Mouse (Mus musculus) heart, embryonic 14.5 days (tissue): ENCODE data around the gene Fgfr2. TPM values are rescaled to one million over a fixed set of nuclear protein-coding genes. Genes with fewer than 3 reads are reported as not detected.

ENCODE experiments used
- ATAC-seq: fragments of 200-750 bp; cut with Nextera tagmentation; 2 replicates; pipeline ENCODE4 v1.8.0; 2017; ENCODE audit warnings: low read depth, moderate TSS enrichment; ENCODE audit not compliant: insufficient number of reproducible peaks, insufficient read depth, low FRiP score
- H3K27ac ChIP-seq, 2 experiments: fragments of 200-500 bp in 1 of 2; fragments of 300-500 bp in 1 of 2; sonication (generic) in 1 of 2; replicated peaks in 1 of 2; 2 replicates each; pipeline ENCODE4 v1.5.1; 2012 to 2014; ENCODE audit warnings: low read depth in 2 of 2, low read length in 2 of 2, control low read depth in 1 of 2, mild to moderate bottlenecking in 1 of 2, mixed read lengths in 1 of 2; ENCODE audit not compliant: control insufficient read depth in 1 of 2, insufficient read depth in 1 of 2
- H3K27me3 ChIP-seq: fragments of 300-500 bp; sonication (generic); 2 replicates; pipeline ENCODE4 v1.6.1; 2014; ENCODE audit warnings: mild to moderate bottlenecking, low read length, control low read depth; ENCODE audit not compliant: control insufficient read depth, insufficient read depth
- H3K36me3 ChIP-seq: fragments of 300-500 bp; sonication (generic); 2 replicates; pipeline ENCODE4 v1.6.1; 2014; ENCODE audit warnings: mild to moderate bottlenecking, control low read depth, low read length, mixed read lengths; ENCODE audit not compliant: control insufficient read depth, insufficient read depth
- H3K4me1 ChIP-seq, 2 experiments: fragments of 200-500 bp in 1 of 2; fragments of 300-500 bp in 1 of 2; sonication (generic) in 1 of 2; 2 replicates each; pipeline ENCODE4 v1.6.1; 2012 to 2014; ENCODE audit warnings: low read length in 2 of 2, control low read depth in 1 of 2, mixed read lengths in 1 of 2; ENCODE audit not compliant: control insufficient read depth in 2 of 2, insufficient read depth in 2 of 2
- H3K4me2 ChIP-seq: fragments of 300-500 bp; sonication (generic); 2 replicates; pipeline ENCODE4 v1.6.1; 2014; ENCODE audit warnings: mild to moderate bottlenecking, low read length
- H3K4me3 ChIP-seq, 2 experiments: fragments of 200-500 bp in 1 of 2; fragments of 300-500 bp in 1 of 2; sonication (generic) in 1 of 2; 2 replicates each; pipeline ENCODE4 v1.5.1; 2012 to 2014; ENCODE audit warnings: low read length in 2 of 2, mild to moderate bottlenecking in 2 of 2, control low read depth in 1 of 2, low read depth in 1 of 2, moderate library complexity in 1 of 2; ENCODE audit not compliant: control insufficient read depth in 1 of 2, insufficient read depth in 1 of 2
- H3K9ac ChIP-seq: fragments of 300-500 bp; sonication (generic); 2 replicates; pipeline ENCODE4 v1.6.1; 2014; ENCODE audit warnings: mild to moderate bottlenecking, low read length
- H3K9me3 ChIP-seq: fragments of 300-500 bp; sonication (generic); 2 replicates; pipeline ENCODE4 v1.6.1; 2016; ENCODE audit warnings: low read length, control low read depth; ENCODE audit not compliant: control insufficient read depth
- WGBS: fragments of 180-500 bp; shearing (Covaris S2); extraction: QIAGEN DNeasy Blood & Tissue Kit; methylation state at CpG from one replicate; pipeline ENCODE4 v1.1.7; 2014; 5-methylcytosine and 5-hydroxymethylcytosine counted together
- polyA plus RNA-seq: library from polyadenylated mRNA; unstranded; fragments of >200 nt; fragmentation: Nextera tagmentation; extraction: Ambion mirVana; gene quantifications from 2 replicates; pipeline ENCODE4 v1.2.1, GENCODE M21; 2014

Gene Fgfr2
- polyA plus RNA-seq, 1 experiment from 2014 or later, result 22.4 TPM

GRCm38 (mm10) chr7:132487361-132487760, 635.8 kb downstream of the Fgfr2 start:
- Histone ChIP-seq H3K4me1 (no peaks in the 10 kb centered on the region), H3K9ac (no peak overlapping the region), H3K36me3 (no peaks in the 10 kb centered on the region), H3K9me3 (no peaks in the 10 kb centered on the region), H3K27ac (no peak overlapping the region), H3K4me3 (no peak overlapping the region), H3K4me2 (no peak overlapping the region), H3K27me3 (no peaks in the 10 kb centered on the region)
- no peak; the same call in 1 of the 2 replicates for ATAC-seq
- 51% methylated on average over 6 of the region's 6 CpGs for WGBS

- no peaks in the 10 kb centered on the region for H3K9me3 ChIP-seq
- WGBS, result 78% methylated on average over 8 of the region's 9 CpGs
- no peak overlapping the region for H3K9ac ChIP-seq
- no peaks in the 10 kb centered on the region for H3K27me3 ChIP-seq
- no peak overlapping the region for H3K27ac ChIP-seq
- no peaks in the 10 kb centered on the region for H3K4me1 ChIP-seq
- H3K4me3 ChIP-seq, result no peak overlapping the region
- H3K36me3 ChIP-seq, result no peaks in the 10 kb centered on the region
- H3K4me2 ChIP-seq, result no peak overlapping the region
- no peak for ATAC-seq
Observed at GRCm38 (mm10) chr7:132486403-132487178, 636.6 kb downstream of the Fgfr2 start.

GRCm38 (mm10) chr7:132484424-132484823, 638.7 kb downstream of the Fgfr2 start:
- WGBS, result 69% methylated on average over 5 of the region's 5 CpGs
- Histone ChIP-seq H3K4me2 (no peak overlapping the region), H3K9me3 (no peaks in the 10 kb centered on the region), H3K27ac (no peak overlapping the region), H3K36me3 (no peaks in the 10 kb centered on the region), H3K4me1 (peaks cover 0 to 2% of the 10 kb centered on the region in 2 experiments; a peak in 1 of 4 replicates), H3K27me3 (no peaks in the 10 kb centered on the region), H3K4me3 (no peak overlapping the region), H3K9ac (no peak overlapping the region)
- no peak for ATAC-seq

- no peaks in the 10 kb centered on the region for H3K9me3 ChIP-seq
- H3K4me1 ChIP-seq, result peaks cover 0 to 2% of the 10 kb centered on the region in 2 experiments; a peak in 1 of 4 replicates
- H3K27ac ChIP-seq, result no peak overlapping the region
- no peak overlapping the region for H3K9ac ChIP-seq
- 57% methylated on average over 4 of the region's 4 CpGs for WGBS
- H3K4me2 ChIP-seq, result no peak overlapping the region
- no peaks in the 10 kb centered on the region for H3K36me3 ChIP-seq
- no peak for ATAC-seq
- H3K4me3 ChIP-seq, result no peak overlapping the region
- no peaks in the 10 kb centered on the region; the same call in 1 of the 2 replicates for H3K27me3 ChIP-seq
Observed at GRCm38 (mm10) chr7:132480696-132481306, 642.3 kb downstream of the Fgfr2 start.

- 65% methylated on average over 9 of the region's 9 CpGs for WGBS
- H3K4me1 ChIP-seq, result peaks cover 0 to 2% of the 10 kb centered on the region in 2 experiments; a peak in 1 of 4 replicates
- no peak for ATAC-seq
- H3K27me3 ChIP-seq, result no peaks in the 10 kb centered on the region; the same call in 1 of the 2 replicates
- no peak overlapping the region for H3K9ac ChIP-seq
- no peaks in the 10 kb centered on the region for H3K9me3 ChIP-seq
- no peaks in the 10 kb centered on the region for H3K36me3 ChIP-seq
- no peak overlapping the region for H3K4me2 ChIP-seq
- no peak overlapping the region for H3K4me3 ChIP-seq
- no peak overlapping the region for H3K27ac ChIP-seq
Observed at GRCm38 (mm10) chr7:132478295-132478809, 644.8 kb downstream of the Fgfr2 start.

GRCm38 (mm10) chr7:132477753-132478152, 645.4 kb downstream of the Fgfr2 start:
- ATAC-seq, result no peak
- Histone ChIP-seq H3K9ac (no peak overlapping the region), H3K27ac (no peak overlapping the region), H3K36me3 (no peaks in the 10 kb centered on the region), H3K4me3 (no peak overlapping the region), H3K27me3 (no peaks in the 10 kb centered on the region; the same call in 1 of the 2 replicates), H3K4me2 (no peak overlapping the region), H3K9me3 (no peaks in the 10 kb centered on the region), H3K4me1 (peaks cover 0 to 2% of the 10 kb centered on the region in 2 experiments; a peak in 1 of 4 replicates)
- 49% methylated on average over 3 of the region's 3 CpGs for WGBS

- H3K9ac ChIP-seq, result no peak overlapping the region
Observed at GRCm38 (mm10) chr7:132476491-132476890, 646.7 kb downstream of the Fgfr2 start.

More at GRCm38 (mm10) chr7:132476491-132476890, 646.7 kb downstream of the Fgfr2 start:
- no peaks in the 10 kb centered on the region; the same call in 1 of the 2 replicates for H3K27me3 ChIP-seq
- no peak overlapping the region for H3K4me2 ChIP-seq
- ATAC-seq, result no peak
- no peak overlapping the region for H3K4me3 ChIP-seq
- H3K9me3 ChIP-seq, result no peaks in the 10 kb centered on the region
- no peak overlapping the region for H3K27ac ChIP-seq
- 88% methylated on average over 2 of the region's 2 CpGs for WGBS
- peaks cover 0 to 2% of the 10 kb centered on the region in 2 experiments; a peak in 1 of 4 replicates for H3K4me1 ChIP-seq
- H3K36me3 ChIP-seq, result no peaks in the 10 kb centered on the region
